Mouse (Mus musculus): ENCODE data around the gene Cyb5rl. TPM values are rescaled to one million over a fixed set of nuclear protein-coding genes. Genes with fewer than 3 reads are reported as not detected.
A peak's percentile ranks its signal among the peaks of the same experiment; 100 is the strongest.

The Cyb5rl gene
- polyA plus RNA-seq, 1 experiment from 2014 or later = 3.6 TPM

DNA sequence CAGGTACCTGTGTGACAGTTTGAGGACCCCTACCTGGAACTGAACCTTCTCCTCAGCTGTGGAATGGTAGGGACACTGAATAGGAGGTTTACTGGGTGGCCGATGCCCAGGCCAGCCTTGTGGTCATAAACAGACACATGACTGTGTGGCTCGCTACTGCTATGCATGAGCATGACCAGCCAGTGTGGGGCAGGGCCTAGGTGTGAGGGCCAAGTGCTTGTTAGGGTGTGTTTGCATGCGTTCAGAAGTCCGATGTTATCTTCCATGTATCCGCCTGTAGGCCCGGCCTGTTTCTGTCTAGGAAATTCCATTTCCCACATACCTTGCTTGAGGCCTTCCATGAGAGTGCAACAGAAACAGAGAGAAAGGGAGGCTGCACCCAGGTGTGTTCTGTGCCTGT is 53.9 kb downstream of the Cyb5rl start:
- WGBS = 98% methylated on average over 6 of the region's 6 CpGs
- Histone ChIP-seq H3K36me3 (no peaks in the 10 kb centered on the region), H3K27ac (replicated peaks) (no peak overlapping the region), H3K9me3 (no peaks in the 10 kb centered on the region), H3K4me3 (no peak overlapping the region), H3K9ac (replicated peaks) (no peak overlapping the region), H3K27me3 (no peaks in the 10 kb centered on the region), H3K4me1 (0 out of 2 replicates have a peak, but pooled peaks cover 2% of the 10 kb centered on the region), H3K4me2 (replicated peaks) (no peak overlapping the region)
- ATAC-seq (replicated peaks) = no peak

DNA sequence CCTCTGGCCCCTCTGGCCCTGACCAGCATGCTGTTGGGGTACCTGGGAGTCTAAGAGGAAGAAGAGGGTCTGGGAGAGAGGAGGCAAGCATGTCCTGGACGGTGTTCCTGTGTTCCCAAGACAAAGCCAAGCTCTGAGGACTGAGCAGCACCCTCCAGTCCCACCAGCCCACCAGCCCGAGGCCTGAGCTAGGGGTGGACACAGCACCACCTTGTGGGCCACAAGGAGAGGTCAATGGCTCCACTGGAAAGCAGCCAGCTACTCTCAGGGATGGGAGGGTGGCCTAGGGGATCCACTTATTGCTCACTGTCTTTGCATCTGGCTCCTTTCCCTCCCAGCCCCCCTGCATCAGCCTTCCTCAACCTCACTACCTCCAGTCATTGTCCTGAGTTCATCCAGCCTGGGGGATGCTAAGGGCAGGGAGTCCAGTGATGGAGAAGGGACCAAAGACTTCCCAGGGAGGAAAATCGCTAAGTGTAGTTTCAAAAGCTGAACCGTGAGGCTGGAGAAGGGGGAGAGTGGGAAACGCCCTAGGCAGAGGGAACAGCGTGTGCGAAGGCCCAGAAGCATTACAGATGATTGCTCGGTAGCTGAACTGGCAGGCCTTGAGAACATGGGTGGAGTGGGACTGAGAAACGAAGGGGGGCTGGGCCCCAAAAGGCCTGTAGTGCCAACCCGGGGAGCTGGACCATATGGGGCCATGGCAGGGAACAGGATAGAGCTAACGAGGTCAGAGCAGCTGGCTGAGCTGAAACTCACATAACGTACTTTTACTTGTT is 54.6 kb downstream of the Cyb5rl start:
- Histone ChIP-seq H3K9me3 (no peaks in the 10 kb centered on the region), H3K4me3 (no peak overlapping the region), H3K27ac (replicated peaks) (no peak overlapping the region), H3K36me3 (no peaks in the 10 kb centered on the region), H3K9ac (replicated peaks) (no peak overlapping the region), H3K4me1 (0 out of 2 replicates have a peak, but pooled peaks cover 2% of the 10 kb centered on the region), H3K4me2 (replicated peaks) (no peak overlapping the region), H3K27me3 (no peaks in the 10 kb centered on the region)
- no peak for ATAC-seq (replicated peaks)
- WGBS = 34% methylated on average over 12 of the region's 12 CpGs

DNA sequence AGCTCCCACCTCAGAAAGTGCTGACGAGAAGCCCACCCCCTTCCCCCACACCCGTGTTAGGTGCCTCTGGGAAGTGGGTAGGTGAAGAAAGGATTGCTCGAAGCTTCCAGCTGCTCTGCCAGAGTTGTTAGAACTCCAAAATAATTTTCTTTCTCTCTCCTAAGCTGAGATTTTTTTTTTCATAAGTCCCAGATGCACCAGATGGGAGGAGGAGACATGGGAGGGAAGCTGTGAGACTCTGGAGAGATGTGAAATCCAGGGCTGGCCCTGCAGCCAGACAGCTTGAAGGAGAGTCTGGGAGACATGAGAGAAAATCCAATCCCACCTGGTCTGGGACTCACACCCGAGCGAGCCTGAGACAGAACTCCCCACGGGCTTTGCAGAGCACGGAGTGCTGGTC is 57.6 kb downstream of the Cyb5rl start:
- H3K27ac ChIP-seq (replicated peaks) = no peak overlapping the region
- no peaks in the 10 kb centered on the region for H3K9me3 ChIP-seq
- H3K9ac ChIP-seq (replicated peaks) = no peak overlapping the region
- no peaks in the 10 kb centered on the region for H3K36me3 ChIP-seq
- WGBS = 71% methylated on average over 7 of the region's 7 CpGs
- no peaks in the 10 kb centered on the region for H3K27me3 ChIP-seq
- no peak overlapping the region for H3K4me3 ChIP-seq
- no peak overlapping the region for H3K4me2 ChIP-seq (replicated peaks)
- peaks cover 14% of the 10 kb centered on the region for H3K4me1 ChIP-seq
- no peak for ATAC-seq (replicated peaks)

DNA sequence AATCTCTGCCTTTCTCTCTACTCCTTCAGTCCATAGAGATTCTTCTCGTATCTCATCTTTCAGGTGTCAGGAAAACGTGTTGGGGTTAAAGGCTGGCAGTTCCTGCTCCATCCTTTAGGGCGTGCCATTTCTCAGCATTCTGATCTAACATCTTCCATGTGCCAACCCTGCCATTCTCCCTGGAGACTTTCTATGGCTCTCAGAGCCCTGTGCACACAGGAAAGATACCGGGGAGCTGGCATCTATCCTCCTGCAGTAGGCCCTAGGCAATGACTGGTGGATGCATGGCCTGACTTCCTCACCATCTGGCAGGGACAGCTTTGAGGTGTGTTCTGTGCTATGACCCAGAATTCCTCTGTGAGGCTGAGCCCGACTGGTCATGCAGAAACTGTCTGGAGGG is 58.3 kb downstream of the Cyb5rl start:
- Histone ChIP-seq H3K9me3 (no peaks in the 10 kb centered on the region), H3K9ac (replicated peaks) (no peak overlapping the region), H3K27me3 (no peaks in the 10 kb centered on the region), H3K36me3 (no peaks in the 10 kb centered on the region), H3K27ac (replicated peaks) (no peak overlapping the region), H3K4me2 (replicated peaks) (no peak overlapping the region), H3K4me3 (no peak overlapping the region), H3K4me1 (peaks cover 14% of the 10 kb centered on the region)
- no peak for ATAC-seq (replicated peaks)
- WGBS = 55% methylated on average over 5 of the region's 5 CpGs

DNA sequence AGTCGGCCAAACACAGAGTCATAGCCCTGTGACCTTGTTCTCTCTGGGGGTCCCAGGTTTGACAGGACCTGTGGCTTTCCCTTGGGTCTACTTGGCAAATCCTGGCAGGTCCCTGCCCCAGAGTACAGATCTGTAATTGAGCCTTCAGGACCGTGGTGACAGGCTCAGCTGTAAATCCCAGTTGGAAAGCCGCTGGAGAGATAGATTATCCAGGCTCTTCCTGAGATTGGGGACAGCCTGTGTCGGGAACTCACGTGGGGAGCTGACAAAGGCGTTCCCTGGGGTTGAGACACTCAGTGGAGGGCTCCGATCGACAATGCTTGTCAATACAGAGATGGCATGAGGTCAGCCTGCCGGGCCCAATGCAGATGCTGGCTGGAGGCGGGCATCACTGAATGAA is 59.6 kb downstream of the Cyb5rl start:
- H3K27ac ChIP-seq (replicated peaks) = no peak overlapping the region
- H3K36me3 ChIP-seq = no peaks in the 10 kb centered on the region
- WGBS = 58% methylated on average over 10 of the region's 10 CpGs
- no peaks in the 10 kb centered on the region for H3K9me3 ChIP-seq
- no peak overlapping the region for H3K4me3 ChIP-seq
- no peak overlapping the region for H3K9ac ChIP-seq (replicated peaks)
- no peak for ATAC-seq (replicated peaks)
- peaks cover 14% of the 10 kb centered on the region for H3K4me1 ChIP-seq
- no peak overlapping the region for H3K4me2 ChIP-seq (replicated peaks)
- no peaks in the 10 kb centered on the region for H3K27me3 ChIP-seq

DNA sequence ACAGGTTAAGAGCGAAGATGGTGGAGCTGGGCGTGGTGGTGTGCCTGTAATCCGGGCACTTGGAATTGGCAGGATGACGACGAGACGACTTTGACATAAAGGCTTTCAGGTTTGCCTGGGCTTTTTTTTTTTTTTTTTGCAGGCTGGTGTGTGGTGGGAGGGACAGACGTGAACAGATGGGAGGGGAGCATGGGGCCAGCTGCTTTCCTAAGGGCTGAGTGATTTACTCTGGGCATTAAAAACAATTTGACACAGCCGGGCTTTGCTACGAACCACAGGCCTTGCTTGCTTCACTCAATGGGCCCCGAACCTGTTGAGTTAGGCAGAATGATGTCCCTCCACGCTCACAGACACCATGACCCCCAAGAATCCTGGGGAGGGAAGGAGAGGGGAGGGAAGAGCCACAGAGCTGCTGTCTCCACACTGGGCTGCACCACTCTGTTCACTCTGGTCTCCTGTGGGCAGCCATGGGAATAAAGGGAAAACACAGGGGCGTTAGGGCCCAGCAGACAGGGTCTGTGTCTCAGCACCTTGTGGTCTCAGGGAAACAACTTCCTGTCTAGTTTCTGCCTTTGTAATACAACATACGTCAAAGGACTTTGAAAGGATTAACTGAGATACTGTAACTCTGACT is 60.2 kb downstream of the Cyb5rl start:
- Histone ChIP-seq H3K27ac (replicated peaks) (no peak overlapping the region), H3K4me3 (no peak overlapping the region), H3K9ac (replicated peaks) (no peak overlapping the region), H3K4me1 (peaks cover 11% of the 10 kb centered on the region), H3K9me3 (no peaks in the 10 kb centered on the region), H3K36me3 (no peaks in the 10 kb centered on the region), H3K4me2 (replicated peaks) (no peak overlapping the region), H3K27me3 (no peaks in the 10 kb centered on the region)
- 40% methylated on average over 13 of the region's 13 CpGs for whole genome bisulfite sequencing
- ATAC-seq (replicated peaks) = no peak

DNA sequence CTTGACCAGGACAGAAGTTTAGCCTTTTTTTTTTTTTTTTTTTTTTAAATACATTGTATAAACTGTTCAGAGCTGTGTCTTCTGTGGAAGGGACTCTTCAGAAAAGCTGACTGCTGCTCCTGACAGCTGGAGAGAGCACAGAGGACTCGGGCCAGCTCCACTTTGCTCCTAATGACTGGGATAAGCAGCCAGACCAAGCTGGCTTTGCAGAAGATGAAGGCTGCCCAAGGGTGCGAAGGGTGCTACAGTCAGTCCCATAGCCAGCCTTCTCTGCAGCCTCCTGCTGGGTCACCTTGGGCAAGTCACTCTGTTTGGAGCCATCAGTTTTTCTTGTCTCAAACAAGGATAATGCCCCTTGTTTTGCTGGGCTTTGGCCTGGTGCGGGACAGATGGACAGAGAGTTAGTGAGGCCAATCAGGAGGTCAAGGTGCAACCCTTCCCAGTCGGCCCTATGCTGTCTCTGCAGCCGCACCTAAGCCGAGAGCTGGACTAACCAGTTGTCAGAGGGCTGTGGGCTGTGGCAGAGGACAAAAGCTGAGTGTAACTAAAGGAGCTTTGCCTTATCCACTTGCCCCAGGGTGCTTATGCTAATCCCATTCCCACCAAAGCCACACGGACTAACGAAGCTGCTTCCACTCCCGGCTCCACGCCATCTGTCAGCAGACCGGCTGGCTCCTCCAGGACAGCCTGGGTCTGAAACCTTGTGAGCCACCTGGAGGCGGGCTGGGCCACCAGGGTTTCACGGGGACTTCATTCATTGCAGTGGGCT is 61.3 kb downstream of the Cyb5rl start:
- no peak overlapping the region for H3K27ac ChIP-seq (replicated peaks)
- no peak overlapping the region for H3K4me2 ChIP-seq (replicated peaks)
- 14% methylated on average over 13 of the region's 13 CpGs for WGBS
- no peak overlapping the region for H3K4me3 ChIP-seq
- no peaks in the 10 kb centered on the region for H3K9me3 ChIP-seq
- 0 out of 2 replicates have a peak, but pooled peaks have one; percentile 53 for ATAC-seq (replicated peaks)
- H3K27me3 ChIP-seq = no peaks in the 10 kb centered on the region
- peaks cover 11% of the 10 kb centered on the region for H3K4me1 ChIP-seq
- no peak overlapping the region for H3K9ac ChIP-seq (replicated peaks)
- no peaks in the 10 kb centered on the region for H3K36me3 ChIP-seq

DNA sequence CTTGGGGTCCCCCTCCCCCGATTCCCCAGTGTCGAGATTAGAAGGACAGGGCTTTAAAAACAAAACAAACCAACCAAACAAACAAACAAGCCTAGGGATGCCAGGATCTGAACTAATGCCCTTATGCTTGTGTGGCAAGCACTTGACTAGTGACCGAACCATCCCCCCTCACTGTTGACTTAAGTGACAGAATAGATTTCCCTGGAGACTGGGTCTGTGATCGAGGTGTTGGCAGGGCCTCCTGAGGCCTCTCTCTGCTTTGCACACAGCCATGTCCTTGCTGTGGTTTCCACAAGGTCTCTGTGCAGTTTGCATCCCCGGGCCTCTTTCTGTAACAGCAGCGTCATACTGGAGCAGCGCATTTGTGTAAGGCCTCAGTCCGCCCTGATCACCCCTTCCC is 62.6 kb downstream of the Cyb5rl start:
- H3K9ac ChIP-seq (replicated peaks) = no peak overlapping the region
- H3K4me1 ChIP-seq = peaks cover 11% of the 10 kb centered on the region
- no peak overlapping the region for H3K4me3 ChIP-seq
- H3K36me3 ChIP-seq = no peaks in the 10 kb centered on the region
- H3K27ac ChIP-seq (replicated peaks) = no peak overlapping the region
- 80% methylated on average over 8 of the region's 8 CpGs for WGBS
- H3K27me3 ChIP-seq = no peaks in the 10 kb centered on the region
- no peak for ATAC-seq (replicated peaks)
- no peak overlapping the region for H3K4me2 ChIP-seq (replicated peaks)
- H3K9me3 ChIP-seq = no peaks in the 10 kb centered on the region

DNA sequence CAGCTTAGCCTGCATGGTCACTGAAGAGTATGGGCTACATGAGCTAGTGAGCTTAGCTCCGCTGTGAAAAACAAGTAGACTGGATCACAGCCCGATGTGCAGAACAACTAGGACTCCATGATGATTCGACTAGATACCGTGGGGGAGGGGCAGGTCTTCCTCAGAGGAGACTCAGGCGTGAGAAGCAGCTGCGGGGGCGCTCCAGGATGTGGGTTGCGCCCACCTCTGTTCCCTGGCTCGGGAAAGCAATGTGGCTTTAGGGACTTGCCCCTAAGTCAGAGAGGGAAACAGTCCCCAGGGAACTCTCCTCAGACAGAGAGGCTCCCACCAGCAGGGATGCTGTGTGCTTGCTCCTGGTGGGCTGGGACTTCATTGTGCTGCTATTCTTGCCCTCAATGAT is 63.7 kb downstream of the Cyb5rl start:
- H3K9me3 ChIP-seq = no peaks in the 10 kb centered on the region
- H3K4me2 ChIP-seq (replicated peaks) = no peak overlapping the region
- H3K27me3 ChIP-seq = no peaks in the 10 kb centered on the region
- H3K4me1 ChIP-seq = peaks cover 11% of the 10 kb centered on the region
- no peak overlapping the region for H3K9ac ChIP-seq (replicated peaks)
- no peak for ATAC-seq (replicated peaks)
- no peaks in the 10 kb centered on the region for H3K36me3 ChIP-seq
- WGBS = 40% methylated on average over 9 of the region's 9 CpGs
- H3K27ac ChIP-seq (replicated peaks) = no peak overlapping the region
- H3K4me3 ChIP-seq = no peak overlapping the region

DNA sequence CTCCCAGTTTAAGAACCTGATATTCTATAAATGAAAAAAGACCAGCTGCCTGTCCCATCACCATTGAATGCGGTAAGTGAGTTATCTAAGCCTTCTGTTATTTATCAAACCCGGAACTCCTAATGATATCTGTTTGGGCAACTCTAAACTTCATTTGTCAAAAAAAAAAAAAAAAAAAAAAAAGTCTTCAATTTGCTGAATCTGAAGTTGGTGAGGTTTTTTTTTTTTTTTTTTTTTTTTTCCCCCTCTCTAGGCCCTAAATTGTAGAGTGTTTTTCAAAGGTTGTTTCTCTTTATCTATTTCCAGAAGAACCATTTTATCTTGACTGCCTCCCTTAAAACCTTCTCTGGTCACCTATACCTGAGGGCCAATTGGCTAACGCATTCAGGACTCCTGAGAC is 68.1 kb downstream of the Cyb5rl start:
- H3K4me3 ChIP-seq = no peak overlapping the region
- ATAC-seq (replicated peaks) = no peak
- H3K9ac ChIP-seq (replicated peaks) = no peak overlapping the region
- 94% methylated on average over 3 of the region's 3 CpGs for WGBS
- H3K9me3 ChIP-seq = no peaks in the 10 kb centered on the region
- H3K36me3 ChIP-seq = no peaks in the 10 kb centered on the region
- H3K27me3 ChIP-seq = no peaks in the 10 kb centered on the region
- H3K4me2 ChIP-seq (replicated peaks) = no peak overlapping the region
- peaks cover 19% of the 10 kb centered on the region for H3K4me1 ChIP-seq
- no peak overlapping the region for H3K27ac ChIP-seq (replicated peaks)

DNA sequence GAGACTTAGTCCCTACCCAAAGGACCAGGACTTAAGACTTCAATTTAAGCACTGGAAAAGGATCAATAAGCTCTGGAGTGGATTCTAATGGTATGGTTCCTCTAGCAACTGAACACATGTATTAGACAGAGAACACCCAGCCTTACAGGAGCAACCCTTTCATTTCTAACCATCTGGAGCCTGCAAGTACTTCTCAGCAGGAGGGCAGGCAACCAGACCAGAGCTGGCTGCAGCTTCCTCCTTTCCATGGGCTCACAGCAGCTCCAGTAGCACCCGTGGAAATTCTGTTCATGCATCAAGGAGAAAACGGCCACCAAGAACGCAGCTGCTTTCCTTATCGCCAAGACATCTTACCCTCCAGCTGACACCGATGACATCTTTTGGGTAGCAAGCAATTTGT is 68.9 kb downstream of the Cyb5rl start:
- Histone ChIP-seq H3K9me3 (no peaks in the 10 kb centered on the region), H3K4me3 (no peak overlapping the region), H3K4me2 (replicated peaks) (no peak overlapping the region), H3K9ac (replicated peaks) (no peak overlapping the region), H3K27me3 (no peaks in the 10 kb centered on the region), H3K36me3 (no peaks in the 10 kb centered on the region), H3K4me1 (peaks cover 27% of the 10 kb centered on the region), H3K27ac (replicated peaks) (no peak overlapping the region)
- WGBS = 82% methylated on average over 5 of the region's 5 CpGs
- ATAC-seq (replicated peaks) = no peak

DNA sequence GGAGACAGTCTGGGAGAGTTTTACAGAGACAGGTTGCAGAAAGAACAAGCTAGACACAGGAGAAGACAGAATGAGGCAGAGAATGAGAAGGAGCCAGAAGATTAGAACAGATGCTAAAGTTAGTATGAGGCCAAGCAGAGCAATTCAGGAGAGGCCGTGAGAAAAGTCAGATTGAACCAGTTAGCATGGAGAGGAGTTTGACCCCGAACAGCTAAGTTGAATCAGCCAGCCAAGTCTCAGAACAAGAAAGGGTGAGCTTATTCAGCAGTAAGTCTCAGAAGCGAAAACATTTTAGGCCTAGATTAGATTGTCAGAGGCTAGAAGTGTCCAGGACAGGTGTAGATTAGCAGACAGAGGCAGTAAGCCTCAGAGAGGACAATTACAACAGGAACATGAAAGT is 69.7 kb downstream of the Cyb5rl start:
- H3K27ac ChIP-seq (replicated peaks) = no peak overlapping the region
- WGBS = 59% methylated on average over 3 of the region's 3 CpGs
- H3K4me1 ChIP-seq = peaks cover 28% of the 10 kb centered on the region
- H3K9me3 ChIP-seq = no peaks in the 10 kb centered on the region
- H3K36me3 ChIP-seq = no peaks in the 10 kb centered on the region
- H3K4me3 ChIP-seq = no peak overlapping the region
- H3K27me3 ChIP-seq = no peaks in the 10 kb centered on the region
- no peak for ATAC-seq (replicated peaks)
- no peak overlapping the region for H3K9ac ChIP-seq (replicated peaks)
- H3K4me2 ChIP-seq (replicated peaks) = no peak overlapping the region
